Mouse (Mus musculus): ENCODE data around the gene Zfp1. TPM values are rescaled to one million over a fixed set of nuclear protein-coding genes. Genes with fewer than 3 reads are reported as not detected.
A peak's percentile ranks its signal among the peaks of the same experiment; 100 is the strongest.
"Not testable (repeated sequence)": the region's sequence is repeated elsewhere in the genome, so short reads cannot be mapped to it uniquely, and the experiment has no call there.

Gene Zfp1
- polyA plus RNA-seq, 1 experiment from 2014 or later: 32.3 TPM

- 95% methylated on average over 9 of the region's 9 CpGs for WGBS
- no peak for ATAC-seq (replicated peaks)
- Histone ChIP-seq H3K36me3 (peaks cover 9% of the 10 kb centered on the region), H3K4me1 (peaks cover 3% of the 10 kb centered on the region; the same call in 1 of the 2 replicates), H3K27ac (replicated peaks) (no peak overlapping the region), H3K4me2 (replicated peaks) (no peak overlapping the region), H3K4me3 (no peak overlapping the region), H3K9ac (replicated peaks) (no peak overlapping the region), H3K9me3 (no peaks in the 10 kb centered on the region), H3K27me3 (no peaks in the 10 kb centered on the region)
These were observed 15.3 kb upstream of the Zfp1 start for GRCm38 (mm10) chr8:111627923-111628322.

- 97% methylated on average over 12 of the region's 12 CpGs for WGBS
- no peak for ATAC-seq (replicated peaks)
- Histone ChIP-seq H3K27ac (replicated peaks) (no peak overlapping the region), H3K36me3 (peaks cover 5% of the 10 kb centered on the region), H3K4me1 (peaks cover 3% of the 10 kb centered on the region; the same call in 1 of the 2 replicates), H3K4me2 (replicated peaks) (no peak overlapping the region), H3K9me3 (no peaks in the 10 kb centered on the region), H3K4me3 (no peak overlapping the region), H3K9ac (replicated peaks) (no peak overlapping the region), H3K27me3 (no peaks in the 10 kb centered on the region)
These were observed 14.8 kb upstream of the Zfp1 start for GRCm38 (mm10) chr8:111628401-111628800.

GRCm38 (mm10) chr8:111628894-111629501 lies 14.2 kb upstream of the Zfp1 start:
- no peak overlapping the region for H3K27ac ChIP-seq (replicated peaks)
- H3K4me3 ChIP-seq: no peak overlapping the region
- no peak overlapping the region for H3K9ac ChIP-seq (replicated peaks)
- no peak overlapping the region for H3K4me2 ChIP-seq (replicated peaks)
- ATAC-seq (replicated peaks): no peak
- H3K4me1 ChIP-seq: peaks cover 3% of the 10 kb centered on the region; the same call in 1 of the 2 replicates
- no peaks in the 10 kb centered on the region for H3K27me3 ChIP-seq
- WGBS: 90% methylated on average over 19 of the region's 19 CpGs
- H3K9me3 ChIP-seq: no peaks in the 10 kb centered on the region
- H3K36me3 ChIP-seq: peaks cover 5% of the 10 kb centered on the region

- Histone ChIP-seq H3K27me3 (no peaks in the 10 kb centered on the region), H3K4me1 (peaks cover 3% of the 10 kb centered on the region; the same call in 1 of the 2 replicates), H3K9ac (replicated peaks) (no peak within 1 kb of the TSS), H3K9me3 (no peaks in the 10 kb centered on the region), H3K4me3 (peak within 1 kb of the TSS; percentile 10; the same call in 1 of the 2 replicates), H3K27ac (replicated peaks) (no peak within 1 kb of the TSS), H3K4me2 (replicated peaks) (peak within 1 kb of the TSS; percentile 24), H3K36me3 (peaks cover 5% of the 10 kb centered on the region)
- ATAC-seq (replicated peaks): no peak
- 27% methylated on average over 13 of the region's 13 CpGs for WGBS
These were observed 13.1 kb upstream of the Zfp1 start, which contains the start of gene Ldhd for GRCm38 (mm10) chr8:111630105-111630521. Gene Ldhd (minus strand): TSS chr8:111630374.

GRCm38 (mm10) chr8:111631589-111631988 lies 11.6 kb upstream of the Zfp1 start:
- WGBS: 88% methylated on average over 8 of the region's 8 CpGs
- Histone ChIP-seq H3K4me1 (peaks cover 3% of the 10 kb centered on the region; the same call in 1 of the 2 replicates), H3K27ac (replicated peaks) (no peak overlapping the region), H3K36me3 (peaks cover 5% of the 10 kb centered on the region), H3K9ac (replicated peaks) (no peak overlapping the region), H3K4me2 (replicated peaks) (no peak overlapping the region), H3K27me3 (no peaks in the 10 kb centered on the region), H3K9me3 (no peaks in the 10 kb centered on the region), H3K4me3 (no peak overlapping the region)
- ATAC-seq (replicated peaks): no peak

GRCm38 (mm10) chr8:111632976-111633375 lies 10.2 kb upstream of the Zfp1 start:
- Histone ChIP-seq H3K36me3 (peaks cover 5% of the 10 kb centered on the region), H3K4me2 (replicated peaks) (no peak overlapping the region), H3K9ac (replicated peaks) (no peak overlapping the region), H3K4me3 (no peak overlapping the region), H3K9me3 (no peaks in the 10 kb centered on the region), H3K4me1 (peaks cover 3% of the 10 kb centered on the region; the same call in 1 of the 2 replicates), H3K27ac (replicated peaks) (no peak overlapping the region), H3K27me3 (no peaks in the 10 kb centered on the region)
- no peak for ATAC-seq (replicated peaks)
- 93% methylated on average over 3 of the region's 3 CpGs for WGBS

GRCm38 (mm10) chr8:111638086-111638485 lies 5.1 kb upstream of the Zfp1 start:
- Histone ChIP-seq H3K4me1 (peaks cover 6% of the 10 kb centered on the region), H3K9me3 (no peaks in the 10 kb centered on the region), H3K27me3 (no peaks in the 10 kb centered on the region), H3K9ac (replicated peaks) (no peak overlapping the region), H3K4me3 (no peak overlapping the region), H3K27ac (replicated peaks) (no peak overlapping the region), H3K36me3 (no peaks in the 10 kb centered on the region), H3K4me2 (replicated peaks) (no peak overlapping the region)
- no peak for ATAC-seq (replicated peaks)

GRCm38 (mm10) chr8:111641064-111641463 lies 2.1 kb upstream of the Zfp1 start:
- no peak overlapping the region for H3K4me2 ChIP-seq (replicated peaks)
- no peaks in the 10 kb centered on the region for H3K9me3 ChIP-seq
- H3K4me1 ChIP-seq: peaks cover 11% of the 10 kb centered on the region
- no peak overlapping the region for H3K27ac ChIP-seq (replicated peaks)
- no peak overlapping the region for H3K9ac ChIP-seq (replicated peaks)
- no peak for ATAC-seq (replicated peaks)
- H3K36me3 ChIP-seq: no peaks in the 10 kb centered on the region
- H3K4me3 ChIP-seq: no peak overlapping the region
- H3K27me3 ChIP-seq: no peaks in the 10 kb centered on the region
- WGBS: 87% methylated on average over 2 of the region's 2 CpGs

GRCm38 (mm10) chr8:111642496-111642895 lies 705 bp upstream of the Zfp1 start:
- H3K9me3 ChIP-seq: no peaks in the 10 kb centered on the region
- no peak for ATAC-seq (replicated peaks)
- no peaks in the 10 kb centered on the region for H3K36me3 ChIP-seq
- peaks cover 11% of the 10 kb centered on the region for H3K4me1 ChIP-seq
- 68% methylated on average over 5 of the region's 5 CpGs for WGBS
- no peaks in the 10 kb centered on the region for H3K27me3 ChIP-seq
- peak overlapping the region; percentile 60 for H3K4me2 ChIP-seq (replicated peaks)
- no peak overlapping the region for H3K9ac ChIP-seq (replicated peaks)
- peak overlapping the region; percentile 97; the same call in 1 of the 2 replicates for H3K27ac ChIP-seq (replicated peaks)
- peak overlapping the region; percentile 98 for H3K4me3 ChIP-seq

GRCm38 (mm10) chr8:111642939-111643263 lies 300 bp upstream of the Zfp1 start:
- Histone ChIP-seq H3K27ac (replicated peaks) (peak overlapping the region; percentile 97), H3K4me1 (peaks cover 11% of the 10 kb centered on the region), H3K9ac (replicated peaks) (peak overlapping the region; percentile 93), H3K9me3 (no peaks in the 10 kb centered on the region), H3K36me3 (no peaks in the 10 kb centered on the region), H3K4me2 (replicated peaks) (peak overlapping the region; percentile 60), H3K4me3 (peak overlapping the region; percentile 98), H3K27me3 (no peaks in the 10 kb centered on the region)
- ATAC-seq (replicated peaks): peak; percentile 52
- WGBS: 14% methylated on average over 5 of the region's 5 CpGs

- H3K36me3 ChIP-seq; H3K9me3 ChIP-seq; ATAC-seq (replicated peaks); H3K27me3 ChIP-seq: not testable (repeated sequence)
- WGBS: 54% methylated on average over 12 of the region's 12 CpGs
- H3K27ac ChIP-seq (replicated peaks): peak overlapping the region; percentile 97
- peaks cover 11% of the 10 kb centered on the region for H3K4me1 ChIP-seq
- peak overlapping the region; percentile 98 for H3K4me3 ChIP-seq
- peak overlapping the region; percentile 93 for H3K9ac ChIP-seq (replicated peaks)
- peak overlapping the region; percentile 60 for H3K4me2 ChIP-seq (replicated peaks)
These were observed 1.3 kb downstream of the Zfp1 start for GRCm38 (mm10) chr8:111644286-111645051.

GRCm38 (mm10) chr8:111645715-111646114 lies 2.5 kb downstream of the Zfp1 start:
- Histone ChIP-seq H3K9ac (replicated peaks) (no peak overlapping the region), H3K4me3 (no peak overlapping the region), H3K27ac (replicated peaks) (no peak overlapping the region), H3K36me3 (no peaks in the 10 kb centered on the region), H3K27me3 (no peaks in the 10 kb centered on the region), H3K4me1 (peaks cover 11% of the 10 kb centered on the region), H3K4me2 (replicated peaks) (no peak overlapping the region), H3K9me3 (no peaks in the 10 kb centered on the region)
- ATAC-seq (replicated peaks): no peak
- 96% methylated on average over 8 of the region's 8 CpGs for WGBS

Measured in forebrain, embryonic 15.5 days (tissue).